Mouse (Mus musculus): Measurements from ENCODE around the gene Hist1h2bb. TPM values are rescaled to one million over a fixed set of nuclear protein-coding genes. Genes with fewer than 3 reads are reported as not detected.
"Not testable (repeated sequence)": the region's sequence is repeated elsewhere in the genome, so short reads cannot be mapped to it uniquely, and the experiment has no call there.

The Hist1h2bb gene
- polyA plus RNA-seq, 1 experiment from 2014 or later: 5.5 TPM

- Histone ChIP-seq H3K4me3 (peak overlapping the region; percentile 63), H3K36me3 (no peaks in the 10 kb centered on the region), H3K27ac (peak overlapping the region; percentile 99), H3K27me3 (replicated peaks) (no peaks in the 10 kb centered on the region), H3K4me1 (peaks cover 68% of the 10 kb centered on the region), H3K9me3 (replicated peaks) (no peaks in the 10 kb centered on the region), H3K9ac (peak overlapping the region; percentile 92), H3K4me2 (peak overlapping the region; percentile 90)
- WGBS (ENCODE audit: insufficient replicate concordance): under 1% methylated on average over 10 of the region's 10 CpGs
- no peak for ATAC-seq
These were observed 16.7 kb downstream of the Hist1h2bb start for GRCm38 (mm10) chr13:23763242-23763585.

GRCm38 (mm10) chr13:23763586-23764323, 17.2 kb downstream of the Hist1h2bb start, which contains the start of gene Hist1h1a:
Hist1h1a (plus strand) TSS chr13:23763666.
- peak within 1 kb of the TSS; percentile 92 for H3K9ac ChIP-seq
- peak within 1 kb of the TSS; percentile 90 for H3K4me2 ChIP-seq
- peak; percentile 47 for ATAC-seq
- WGBS (ENCODE audit: insufficient replicate concordance): 2% methylated on average over 34 of the region's 34 CpGs
- no peaks in the 10 kb centered on the region for H3K36me3 ChIP-seq
- peak within 1 kb of the TSS; percentile 63 for H3K4me3 ChIP-seq
- no peaks in the 10 kb centered on the region for H3K27me3 ChIP-seq (replicated peaks)
- H3K9me3 ChIP-seq (replicated peaks): no peaks in the 10 kb centered on the region
- H3K27ac ChIP-seq: peak within 1 kb of the TSS; percentile 99
- H3K4me1 ChIP-seq: peaks cover 65% of the 10 kb centered on the region

- Histone ChIP-seq H3K4me3 (peak overlapping the region; percentile 63), H3K4me1 (peaks cover 62% of the 10 kb centered on the region), H3K27me3 (replicated peaks) (no peaks in the 10 kb centered on the region), H3K9me3 (replicated peaks) (no peaks in the 10 kb centered on the region), H3K27ac (peak overlapping the region; percentile 99), H3K36me3 (no peaks in the 10 kb centered on the region), H3K4me2 (peak overlapping the region; percentile 90), H3K9ac (peak overlapping the region; percentile 92)
- ATAC-seq: peak; percentile 44
- WGBS (ENCODE audit: insufficient replicate concordance): 20% methylated on average over 12 of the region's 12 CpGs
These were observed 18.0 kb downstream of the Hist1h2bb start for GRCm38 (mm10) chr13:23764324-23765171.

GRCm38 (mm10) chr13:23765172-23765513, 18.6 kb downstream of the Hist1h2bb start:
- ATAC-seq: no peak
- Histone ChIP-seq H3K27ac (peak overlapping the region; percentile 99), H3K36me3 (no peaks in the 10 kb centered on the region), H3K27me3 (replicated peaks) (no peaks in the 10 kb centered on the region), H3K4me2 (peak overlapping the region; percentile 90), H3K9ac (peak overlapping the region; percentile 92), H3K9me3 (replicated peaks) (no peaks in the 10 kb centered on the region), H3K4me3 (peak overlapping the region; percentile 63), H3K4me1 (peaks cover 62% of the 10 kb centered on the region)
- WGBS (ENCODE audit: insufficient replicate concordance): 12% methylated on average over 1 of the region's 1 CpGs

GRCm38 (mm10) chr13:23766772-23767171, 20.2 kb downstream of the Hist1h2bb start:
- no peaks in the 10 kb centered on the region for H3K36me3 ChIP-seq
- no peaks in the 10 kb centered on the region for H3K9me3 ChIP-seq (replicated peaks)
- 0 out of 2 replicates have a peak overlapping the region, but pooled peaks have one; percentile 14 for H3K9ac ChIP-seq
- no peak overlapping the region for H3K4me3 ChIP-seq
- no peaks in the 10 kb centered on the region for H3K27me3 ChIP-seq (replicated peaks)
- H3K27ac ChIP-seq: peak overlapping the region; percentile 51; the same call in 1 of the 2 replicates
- H3K4me2 ChIP-seq: no peak overlapping the region
- peaks cover 54% of the 10 kb centered on the region for H3K4me1 ChIP-seq
- no peak for ATAC-seq

GRCm38 (mm10) chr13:23768834-23769397, 22.4 kb downstream of the Hist1h2bb start:
- no peak overlapping the region for H3K9ac ChIP-seq
- H3K4me3 ChIP-seq: no peak overlapping the region
- H3K27ac ChIP-seq: no peak overlapping the region
- no peaks in the 10 kb centered on the region for H3K9me3 ChIP-seq (replicated peaks)
- H3K27me3 ChIP-seq (replicated peaks): no peaks in the 10 kb centered on the region
- H3K4me2 ChIP-seq: no peak overlapping the region
- peaks cover 60% of the 10 kb centered on the region for H3K4me1 ChIP-seq
- ATAC-seq: no peak
- H3K36me3 ChIP-seq: no peaks in the 10 kb centered on the region
- WGBS (ENCODE audit: insufficient replicate concordance): 48% methylated on average over 5 of the region's 5 CpGs

GRCm38 (mm10) chr13:23769613-23770012, 23.1 kb downstream of the Hist1h2bb start, which contains the start of gene Trim38:
Trim38 (plus strand) TSS chr13:23769913.
- 0 out of 2 replicates have a peak within 1 kb of the TSS, but pooled peaks have one; percentile 8 for H3K27ac ChIP-seq
- ATAC-seq; H3K36me3 ChIP-seq; H3K4me2 ChIP-seq; H3K4me3 ChIP-seq; H3K9ac ChIP-seq; H3K27me3 ChIP-seq (replicated peaks); H3K9me3 ChIP-seq (replicated peaks): not testable (repeated sequence)
- 74% methylated on average over 2 of the region's 2 CpGs for WGBS (ENCODE audit: insufficient replicate concordance)
- peaks cover 55% of the 10 kb centered on the region for H3K4me1 ChIP-seq

- H3K4me2 ChIP-seq: peak overlapping the region; percentile 70
- no peaks in the 10 kb centered on the region for H3K36me3 ChIP-seq
- H3K4me3 ChIP-seq: peak overlapping the region; percentile 40
- H3K4me1 ChIP-seq: peaks cover 46% of the 10 kb centered on the region
- 14% methylated on average over 21 of the region's 21 CpGs for WGBS (ENCODE audit: insufficient replicate concordance)
- no peaks in the 10 kb centered on the region for H3K9me3 ChIP-seq (replicated peaks)
- H3K9ac ChIP-seq: peak overlapping the region; percentile 63
- H3K27me3 ChIP-seq (replicated peaks): no peaks in the 10 kb centered on the region
- peak; percentile 99 for ATAC-seq
- H3K27ac ChIP-seq: peak overlapping the region; percentile 62
These were observed 26.2 kb downstream of the Hist1h2bb start for GRCm38 (mm10) chr13:23772561-23773313.

GRCm38 (mm10) chr13:23778339-23778738, 31.8 kb downstream of the Hist1h2bb start:
- no peaks in the 10 kb centered on the region for H3K27me3 ChIP-seq (replicated peaks)
- 74% methylated on average over 7 of the region's 7 CpGs for WGBS (ENCODE audit: insufficient replicate concordance)
- H3K9me3 ChIP-seq (replicated peaks): no peaks in the 10 kb centered on the region
- no peak overlapping the region for H3K4me2 ChIP-seq
- ATAC-seq: no peak
- peaks cover 31% of the 10 kb centered on the region for H3K4me1 ChIP-seq
- no peak overlapping the region for H3K4me3 ChIP-seq
- H3K27ac ChIP-seq: no peak overlapping the region
- no peaks in the 10 kb centered on the region for H3K36me3 ChIP-seq
- no peak overlapping the region for H3K9ac ChIP-seq

GRCm38 (mm10) chr13:23779025-23779424, 32.5 kb downstream of the Hist1h2bb start:
- H3K4me2 ChIP-seq: no peak overlapping the region
- no peaks in the 10 kb centered on the region for H3K9me3 ChIP-seq (replicated peaks)
- 50% methylated on average over 4 of the region's 4 CpGs for WGBS (ENCODE audit: insufficient replicate concordance)
- H3K4me1 ChIP-seq: peaks cover 24% of the 10 kb centered on the region
- ATAC-seq: 0 out of 2 replicates have a peak, but pooled peaks have one; percentile 37
- no peak overlapping the region for H3K27ac ChIP-seq
- H3K9ac ChIP-seq: no peak overlapping the region
- no peaks in the 10 kb centered on the region for H3K36me3 ChIP-seq
- no peak overlapping the region for H3K4me3 ChIP-seq
- 0 out of 2 replicates have a peak, but pooled peaks cover 2% of the 10 kb centered on the region for H3K27me3 ChIP-seq (replicated peaks)

- Histone ChIP-seq H3K4me2 (no peak overlapping the region), H3K27me3 (replicated peaks) (no peaks in the 10 kb centered on the region), H3K27ac (no peak overlapping the region), H3K9me3 (replicated peaks) (no peaks in the 10 kb centered on the region), H3K9ac (no peak overlapping the region), H3K4me3 (no peak overlapping the region), H3K4me1 (no peaks in the 10 kb centered on the region), H3K36me3 (no peaks in the 10 kb centered on the region)
- 22% methylated on average over 2 of the region's 2 CpGs for WGBS (ENCODE audit: insufficient replicate concordance)
- no peak for ATAC-seq
These were observed 46.0 kb downstream of the Hist1h2bb start for GRCm38 (mm10) chr13:23792520-23792919.
